Mouse (Mus musculus) ovary, postnatal 36 days (tissue): ENCODE results near the gene Ubap2l.

ENCODE experiments used
- DNase-seq: peaks from one replicate; pipeline ENCODE4 v3.0.0; 2022; ENCODE audit warnings: low spot score, mixed read lengths

Gene Ubap2l

DNA sequence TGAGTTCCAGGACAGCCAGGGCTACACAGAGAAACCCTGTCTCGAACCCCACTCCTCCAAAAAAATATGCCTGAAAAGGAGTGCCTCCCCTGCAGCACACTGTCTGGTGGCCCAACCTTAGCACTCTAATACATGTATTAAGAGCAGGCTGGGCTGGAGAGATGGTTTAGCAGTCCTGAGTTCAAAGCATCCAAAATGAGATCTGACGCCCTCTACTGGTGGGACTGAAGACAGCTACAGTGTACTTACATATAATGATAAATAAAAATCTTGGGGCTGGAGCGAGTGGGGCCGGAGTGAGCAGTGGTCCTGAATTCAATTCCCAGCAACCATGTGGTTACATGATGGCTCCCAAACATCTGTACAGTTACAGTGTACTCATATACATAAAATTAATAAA lies 85.5 kb downstream of the Ubap2l start:
- no peak for DNase-seq

DNA sequence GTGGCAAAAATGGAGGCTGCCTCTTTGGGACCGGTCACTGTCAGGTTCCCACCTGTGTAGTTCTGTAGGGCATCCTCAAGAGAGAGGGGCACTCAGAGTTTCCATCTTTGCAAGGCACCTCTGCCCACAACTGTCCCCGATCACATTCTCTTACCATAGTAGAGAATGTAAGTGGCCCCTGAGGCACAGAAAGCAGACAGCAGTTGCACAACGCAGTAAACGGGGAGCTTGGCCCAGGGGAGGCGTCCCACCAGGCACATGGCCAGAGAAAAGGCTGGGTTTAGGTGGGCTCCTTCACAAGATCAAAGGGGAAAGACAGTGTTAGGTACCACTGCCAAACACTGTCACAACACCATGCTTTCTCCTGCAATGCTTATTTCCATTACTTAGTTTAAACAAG lies 86.5 kb downstream of the Ubap2l start:
- DNase-seq, result no peak

- no peak for DNase-seq
These were observed 86.9 kb downstream of the Ubap2l start for GRCm38 (mm10) chr3:89965557-89965956.

DNA sequence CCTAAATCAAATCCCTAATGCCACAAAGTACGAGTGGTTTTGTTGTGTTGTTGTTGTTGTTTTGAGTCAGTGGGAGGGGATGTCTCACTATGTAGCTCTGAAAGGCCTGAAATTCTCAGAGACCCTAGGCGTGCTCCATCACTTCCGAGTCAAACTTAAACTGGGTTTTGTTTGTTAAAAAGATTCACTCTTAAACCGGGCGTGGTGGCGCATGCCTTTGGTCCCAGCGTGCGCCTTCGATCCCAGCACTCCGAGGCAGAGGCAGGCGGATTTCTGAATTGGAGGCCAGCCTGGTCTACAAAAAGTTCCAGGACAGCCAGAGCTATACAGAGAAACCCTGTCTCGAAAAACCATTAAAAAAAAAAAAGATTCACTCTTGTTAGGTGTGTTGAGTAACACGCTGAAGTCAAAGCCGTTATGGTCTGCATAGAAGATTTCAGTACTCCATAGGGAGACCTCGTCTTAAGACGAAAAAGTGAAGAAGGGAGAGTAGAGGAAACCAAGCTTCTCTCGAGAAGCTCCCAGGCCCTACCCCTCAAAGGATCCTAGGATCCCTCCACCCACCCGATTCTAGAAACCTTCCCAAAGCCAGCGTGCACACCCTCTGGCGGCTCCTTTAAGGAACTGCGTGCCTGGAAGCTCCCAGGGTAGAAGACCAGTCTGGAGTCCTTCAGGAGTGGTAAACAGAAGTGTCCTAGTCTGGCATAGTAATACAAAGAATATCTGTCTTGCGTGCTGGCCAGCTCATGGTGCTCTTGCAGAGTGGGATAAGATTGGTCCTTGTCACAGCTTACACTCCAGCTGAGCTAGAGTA lies 88.3 kb downstream of the Ubap2l start:
- DNase-seq, result peak; percentile 69

GRCm38 (mm10) chr3:89963221-89963763 lies 89.1 kb downstream of the Ubap2l start, which contains the start of gene Atp8b2:
Gene Atp8b2 (minus strand): TSS chr3:89963508.
- peak; percentile 72 for DNase-seq

DNA sequence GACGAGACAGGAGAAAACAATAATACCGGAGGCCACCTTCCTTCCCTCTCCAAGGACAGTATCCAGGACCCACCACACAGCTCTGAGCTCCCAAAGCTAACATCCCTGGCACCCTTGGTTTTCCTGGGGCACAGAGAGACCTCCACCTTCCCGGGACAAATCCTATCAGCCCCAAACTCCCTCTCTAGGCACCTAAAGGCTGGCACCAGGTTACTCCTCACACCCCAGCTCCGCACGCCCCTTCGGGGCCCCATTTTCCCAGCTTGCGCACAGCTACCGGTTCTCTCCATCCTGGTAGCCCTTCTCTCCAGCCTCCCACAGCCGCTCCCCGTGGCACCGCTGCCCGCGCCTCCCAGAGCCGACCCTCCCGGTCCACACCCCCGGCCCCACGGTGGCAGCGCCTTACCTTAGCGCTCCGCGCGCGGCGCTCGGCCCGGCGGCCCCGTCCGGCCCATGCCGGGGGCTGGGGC lies 89.6 kb downstream of the Ubap2l start:
- DNase-seq, result no peak

DNA sequence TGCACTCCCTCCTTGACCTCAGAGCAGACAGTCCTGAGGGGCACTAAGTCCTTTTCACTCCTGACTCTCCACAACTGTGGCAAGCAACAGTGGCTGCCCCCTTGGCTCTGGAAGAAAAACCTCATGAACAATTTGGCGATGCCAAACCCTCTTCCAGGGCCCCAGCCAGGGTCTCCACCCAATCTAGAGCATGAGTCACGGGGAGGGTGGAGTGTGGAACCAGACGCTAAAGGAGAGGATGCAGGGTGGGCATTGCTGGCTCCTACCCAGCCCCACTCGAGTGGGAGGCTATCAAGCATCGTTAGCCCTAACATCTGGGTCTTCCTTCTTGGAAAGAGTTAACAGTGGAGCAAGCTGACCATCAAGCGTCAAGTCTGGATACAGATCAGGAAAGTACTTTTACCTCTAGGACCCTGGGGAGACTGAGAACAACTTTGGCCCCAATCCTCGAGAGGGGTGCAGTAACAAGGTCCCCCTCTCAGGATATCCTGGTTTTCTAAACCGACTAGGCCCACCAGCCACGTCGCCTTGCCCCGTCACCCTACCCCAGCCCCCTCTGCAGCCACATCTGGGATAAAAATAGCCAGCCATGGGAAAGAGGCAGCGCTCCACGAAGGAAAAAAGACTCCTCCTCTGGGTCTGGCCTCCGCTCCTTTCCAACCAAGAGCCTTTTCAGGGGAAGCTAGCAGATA lies 90.2 kb downstream of the Ubap2l start:
- peak; percentile 30 for DNase-seq

- DNase-seq, result no peak
These were observed 91.0 kb downstream of the Ubap2l start for GRCm38 (mm10) chr3:89961436-89961835.

DNA sequence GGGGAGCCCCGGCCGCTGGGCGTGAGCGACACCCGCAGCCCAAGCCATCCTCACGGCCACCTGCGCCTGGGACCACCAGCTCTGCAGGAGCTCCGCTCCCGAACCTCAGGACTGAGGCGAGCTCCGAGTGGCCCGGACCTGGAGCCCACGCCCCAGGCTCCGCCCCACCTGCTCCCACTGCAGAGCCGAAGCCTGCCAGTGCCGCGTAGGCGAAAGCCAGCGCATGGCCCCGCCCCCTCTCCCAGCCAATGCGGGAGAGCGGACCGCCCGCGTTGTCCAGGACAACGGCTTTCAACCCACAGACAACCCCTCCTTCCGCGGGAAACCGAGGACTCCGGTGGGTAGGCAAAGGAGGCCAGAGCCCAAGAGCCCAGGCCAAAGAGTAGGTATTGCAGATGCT lies 92.0 kb downstream of the Ubap2l start:
- peak; percentile 95 for DNase-seq

- DNase-seq, result peak; percentile 33
These were observed 93.0 kb downstream of the Ubap2l start for GRCm38 (mm10) chr3:89959435-89959834.

DNA sequence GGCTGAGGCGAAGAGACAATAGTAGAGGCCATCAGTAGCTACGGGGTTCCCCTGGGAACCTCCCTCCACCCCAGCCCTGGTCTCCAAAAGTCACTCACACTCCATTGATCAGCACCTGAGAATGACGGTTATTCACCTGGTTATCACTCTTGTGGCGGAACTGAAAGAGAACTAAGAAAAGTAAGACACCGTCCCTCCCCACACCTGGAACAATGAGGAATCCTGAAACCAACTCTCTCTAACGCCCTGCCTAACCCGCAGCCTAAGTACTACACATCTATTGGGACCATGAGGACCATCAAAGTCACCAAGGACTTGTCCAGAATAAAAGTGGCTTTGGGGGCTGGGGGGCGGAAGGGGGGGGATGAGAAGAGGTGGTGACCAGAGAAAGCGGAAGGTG lies 94.5 kb downstream of the Ubap2l start:
- DNase-seq, result no peak

GRCm38 (mm10) chr3:89956177-89956971 lies 96.1 kb downstream of the Ubap2l start:
- no peak for DNase-seq

- DNase-seq, result peak; percentile 69
These were observed 99.0 kb downstream of the Ubap2l start for GRCm38 (mm10) chr3:89953420-89953819.
